Mouse (Mus musculus): Measurements from ENCODE around the gene Zfp992.
"Not testable (repeated sequence)": the region's sequence is repeated elsewhere in the genome, so short reads cannot be mapped to it uniquely, and the experiment has no call there.

Gene Zfp992

DNA sequence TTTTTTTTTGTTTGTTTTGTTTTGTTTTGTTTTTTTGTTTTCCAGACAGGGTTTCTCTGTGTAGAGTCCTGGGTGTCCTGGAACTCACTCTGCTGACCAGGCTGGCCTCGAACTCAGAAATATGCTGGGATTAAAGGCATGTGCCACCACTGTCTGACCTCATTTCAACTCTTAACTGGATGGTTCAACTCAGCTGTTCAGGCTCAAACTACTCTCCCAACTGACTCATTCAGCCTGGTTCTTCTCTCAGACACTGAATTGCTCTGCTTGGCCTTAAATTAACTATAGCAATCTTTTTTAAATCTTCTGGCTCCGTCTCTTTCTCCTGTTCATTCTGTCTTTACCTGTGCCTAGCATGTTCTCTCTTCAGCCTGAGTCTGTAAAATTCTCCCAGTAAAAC lies 68.3 kb downstream of the Zfp992 start:
- not testable (repeated sequence) for DNase-seq (ENCODE audit: low spot score in 2 of 2)
